Mouse (Mus musculus) left cerebral cortex, adult 2 months (tissue): Measurements from ENCODE around the gene Vti1a. TPM values are rescaled to one million over a fixed set of nuclear protein-coding genes. Genes with fewer than 3 reads are reported as not detected.
A peak's percentile ranks its signal among the peaks of the same experiment; 100 is the strongest.

ENCODE experiments used
- DNase-seq, 2 experiments: peaks; one replicate each; pipeline ENCODE4 v3.0.0; 2021 to 2022; ENCODE audit warnings: low spot score in 2 of 2, mixed read lengths in 1 of 2; ENCODE audit errors: extremely low spot score in 1 of 2
- H3K27ac ChIP-seq: fragments of 200-600 bp; 2 replicates; pipeline ENCODE4 v1.8.1; 2022
- H3K4me3 ChIP-seq: fragments of 200-600 bp; 2 replicates; pipeline ENCODE4 v1.8.1; 2022
- CTCF ChIP-seq: fragments of 200-600 bp; IDR thresholded peaks from 2 replicates; pipeline ENCODE4 v1.8.1; 2022; ENCODE audit warnings: antibody characterized with exemption, mild to moderate bottlenecking, moderate library complexity
- intact Hi-C: fragments of 180-260 bp; cut with DNase I; formaldehyde crosslinking; loops from one replicate; pipeline ENCODE4 v1.15.1; 2025
- total RNA-seq, 2 experiments: library from RNA; stranded (reverse); gene quantifications; 2 replicates each; pipeline ENCODE4 v1.2.3; 2021

Gene Vti1a
- total RNA-seq, 2 experiments from 2014 or later: 66.2 to 67.0 TPM

DNA sequence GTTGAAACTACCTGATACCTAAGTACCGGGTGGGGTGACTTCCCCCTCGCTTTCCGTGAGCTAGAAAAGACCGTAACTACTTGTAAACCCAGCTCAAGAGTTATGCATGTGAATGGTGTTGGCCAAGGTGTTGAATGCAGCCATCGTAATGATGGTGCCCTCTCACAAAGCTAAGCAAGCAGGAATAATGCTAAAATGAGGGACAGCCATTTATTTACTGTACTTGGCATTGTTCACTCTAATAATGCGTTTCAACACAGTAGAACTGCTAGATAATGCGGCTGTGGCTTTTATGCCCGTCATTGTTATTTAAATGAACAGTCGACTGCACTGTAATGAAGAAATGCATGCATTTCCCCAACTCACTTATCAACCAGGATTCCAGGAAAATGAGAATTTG is 227.1 kb downstream of the Vti1a start:
- intact Hi-C loops: no loop called here

DNA sequence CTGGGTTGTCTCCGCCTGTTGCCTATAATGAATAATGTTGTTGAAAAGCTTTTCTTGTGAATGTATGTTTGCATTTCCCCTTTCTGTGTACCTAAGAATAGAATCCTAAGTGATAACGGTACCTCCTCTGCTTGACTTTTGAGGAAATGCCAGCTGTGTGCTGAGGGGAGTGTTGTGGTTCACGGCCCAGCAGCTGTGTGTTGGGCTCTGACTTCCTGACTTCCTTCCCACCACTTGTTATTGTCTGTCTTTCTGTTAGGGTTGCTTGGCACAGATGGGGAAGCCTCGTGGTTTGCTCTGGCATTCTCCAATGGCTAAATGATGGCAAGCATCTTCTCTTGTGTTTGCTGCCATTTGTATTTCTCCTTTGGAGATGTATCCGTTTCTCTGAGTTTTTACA is 228.4 kb downstream of the Vti1a start:
- no peak for DNase-seq
- H3K27ac ChIP-seq: no peak overlapping the region
- TF ChIP-seq CTCF: no peak
- H3K4me3 ChIP-seq: no peak overlapping the region
- intact Hi-C loops: no loop called here

More for the DNA sequence above, 227.1 kb downstream of the Vti1a start:
- Histone ChIP-seq H3K27ac (no peak overlapping the region), H3K4me3 (no peak overlapping the region)
- DNase-seq: no peak
- no peak for TF ChIP-seq CTCF

DNA sequence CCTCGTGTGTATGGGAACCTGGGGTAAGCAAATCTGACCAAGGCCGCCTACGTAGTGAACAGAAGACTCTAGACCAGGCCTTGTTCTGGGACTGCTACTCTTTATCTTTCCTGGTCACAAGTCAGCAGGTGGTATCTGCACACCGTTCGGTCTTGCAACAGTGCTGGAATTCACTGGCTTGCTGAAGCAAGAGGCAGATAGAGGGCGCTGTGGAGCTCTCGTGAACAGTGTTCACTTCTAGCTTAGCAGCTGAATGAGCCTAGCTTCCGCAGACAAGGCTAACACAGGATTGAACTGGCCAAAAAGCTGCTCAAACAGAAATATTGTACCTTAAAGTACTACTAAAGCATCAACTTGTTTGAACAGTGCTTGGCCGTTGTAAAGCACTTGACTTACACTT is 229.4 kb downstream of the Vti1a start:
- H3K27ac ChIP-seq: no peak overlapping the region
- intact Hi-C loops: loop anchor here (5.0 kb wide), 1 partner anchor 587 kb away; no protein-coding TSS in a partner anchor
- H3K4me3 ChIP-seq: no peak overlapping the region
- peak; percentile 64 to 66 for DNase-seq
- peak; percentile 77 for TF ChIP-seq CTCF

DNA sequence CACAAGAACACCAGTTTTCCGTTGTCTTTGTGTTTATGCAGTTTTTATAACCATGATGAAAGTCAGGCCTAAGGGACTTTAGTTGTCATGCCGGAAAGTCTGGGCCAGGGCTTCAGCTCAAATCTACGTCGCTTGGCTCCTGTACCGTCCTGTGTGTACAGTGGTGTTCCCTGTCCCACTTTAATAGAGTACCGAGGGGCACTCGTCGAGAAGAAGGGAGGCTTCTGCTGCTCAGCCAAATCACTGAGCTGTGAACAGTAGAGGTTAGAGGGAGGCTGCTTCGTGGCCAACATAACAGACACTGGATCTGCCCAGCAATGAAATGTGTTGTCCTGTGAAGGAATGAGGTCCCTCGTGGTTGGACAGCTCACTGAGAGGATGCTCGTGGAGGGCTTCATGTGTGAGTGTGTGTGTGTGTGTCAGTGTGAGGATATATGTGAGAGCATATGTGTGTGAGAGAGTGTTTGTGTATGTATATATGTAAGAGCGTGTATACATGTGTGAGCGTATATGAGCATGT is 230.0 kb downstream of the Vti1a start:
- no peak for TF ChIP-seq CTCF
- intact Hi-C loops: loop anchor here (5.0 kb wide), 1 partner anchor 586 kb away; no protein-coding TSS in a partner anchor
- DNase-seq: no peak
- H3K4me3 ChIP-seq: no peak overlapping the region
- no peak overlapping the region for H3K27ac ChIP-seq

DNA sequence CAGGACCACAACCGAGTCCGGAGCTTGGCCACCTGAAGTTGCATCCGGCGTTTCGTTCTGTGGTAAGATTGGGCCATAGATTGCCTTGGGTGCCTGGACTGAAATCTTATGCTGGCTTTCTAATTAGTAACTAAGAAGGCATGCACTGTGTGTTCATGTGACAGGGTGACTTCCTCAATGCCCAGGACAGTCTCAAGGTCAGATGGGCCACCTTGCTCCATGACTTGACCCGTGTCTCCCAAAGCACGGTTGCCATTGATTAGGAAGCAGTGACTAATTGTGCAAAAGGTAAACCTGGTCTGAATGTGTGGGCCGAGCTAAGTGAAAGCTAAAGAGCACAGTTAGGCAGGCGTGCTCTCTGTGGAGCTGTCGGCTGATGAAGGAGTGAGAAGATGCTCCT is 232.1 kb downstream of the Vti1a start:
- TF ChIP-seq CTCF: no peak
- no peak overlapping the region for H3K27ac ChIP-seq
- no peak for DNase-seq
- H3K4me3 ChIP-seq: no peak overlapping the region
- intact Hi-C loops: loop anchor here (5.0 kb wide), 1 partner anchor 584 kb away; no protein-coding TSS in a partner anchor

DNA sequence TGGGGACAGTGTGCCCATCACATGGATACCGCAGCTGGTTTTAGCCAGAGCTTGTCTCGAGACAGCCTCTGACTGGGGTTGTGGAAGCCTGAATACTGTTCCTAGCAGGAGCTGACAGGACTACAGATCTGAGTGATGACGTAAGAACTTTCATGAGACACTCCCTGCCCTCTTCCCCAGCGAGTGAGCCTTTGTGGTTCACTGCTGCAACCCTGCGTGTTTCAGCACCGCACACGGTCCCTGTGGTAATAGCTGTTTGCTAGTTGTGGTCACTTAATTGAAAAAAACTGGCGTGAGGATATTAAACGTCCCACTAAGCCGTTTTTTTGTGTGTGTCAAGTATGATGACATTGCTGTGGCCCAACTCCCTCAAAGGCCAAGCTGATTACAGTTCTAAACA is 232.6 kb downstream of the Vti1a start:
- Histone ChIP-seq H3K4me3 (no peak overlapping the region), H3K27ac (no peak overlapping the region)
- no peak for TF ChIP-seq CTCF
- no peak for DNase-seq
- intact Hi-C loops: loop anchor here (5.0 kb wide), 1 partner anchor 584 kb away; no protein-coding TSS in a partner anchor

DNA sequence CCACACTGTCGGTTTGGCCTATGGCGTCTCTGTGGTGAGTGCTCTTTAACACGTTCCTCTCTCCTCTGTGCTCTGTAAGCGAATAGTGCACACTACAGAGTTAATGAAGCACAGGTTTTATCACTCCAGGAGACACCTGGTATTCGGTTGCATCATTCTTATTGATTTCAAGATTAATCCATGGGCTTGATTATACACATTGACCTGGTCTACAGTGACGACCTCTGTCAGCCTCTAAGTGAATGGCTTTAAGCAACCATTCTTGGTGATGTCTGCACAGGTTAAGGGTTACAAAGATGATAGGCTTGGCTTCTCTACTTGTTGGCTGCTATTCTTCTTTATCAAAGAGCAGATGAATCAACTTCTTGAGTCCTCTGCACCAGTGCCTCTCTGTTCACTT is 234.1 kb downstream of the Vti1a start:
- H3K27ac ChIP-seq: no peak overlapping the region
- intact Hi-C loops: loop anchor here (10.0 kb wide), 1 partner anchor 655 kb away; no protein-coding TSS in a partner anchor
- DNase-seq: no peak
- no peak overlapping the region for H3K4me3 ChIP-seq
- TF ChIP-seq CTCF: no peak

DNA sequence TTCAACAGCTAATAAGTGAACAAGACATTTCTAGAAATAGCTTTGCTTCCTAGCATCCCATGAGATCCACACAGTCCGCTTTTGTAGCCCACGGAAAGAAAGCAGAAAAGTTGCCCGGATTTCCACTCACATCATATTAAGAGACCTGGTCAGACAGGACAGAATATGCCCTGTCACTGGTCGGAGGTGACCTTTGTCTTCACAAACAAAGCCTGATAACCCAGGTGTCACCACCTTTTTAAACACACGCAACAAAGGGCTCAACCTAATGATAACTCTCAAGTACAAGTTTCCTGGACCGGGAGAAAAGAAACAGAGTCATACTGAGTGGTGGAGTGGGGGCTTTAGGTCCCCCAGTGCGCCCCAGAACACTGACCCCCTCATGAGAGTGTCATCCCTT is 236.2 kb downstream of the Vti1a start:
- H3K4me3 ChIP-seq: no peak overlapping the region
- TF ChIP-seq CTCF: no peak
- DNase-seq: no peak
- no peak overlapping the region for H3K27ac ChIP-seq
- intact Hi-C loops: loop anchor here (10.0 kb wide), 1 partner anchor 652 kb away; no protein-coding TSS in a partner anchor

DNA sequence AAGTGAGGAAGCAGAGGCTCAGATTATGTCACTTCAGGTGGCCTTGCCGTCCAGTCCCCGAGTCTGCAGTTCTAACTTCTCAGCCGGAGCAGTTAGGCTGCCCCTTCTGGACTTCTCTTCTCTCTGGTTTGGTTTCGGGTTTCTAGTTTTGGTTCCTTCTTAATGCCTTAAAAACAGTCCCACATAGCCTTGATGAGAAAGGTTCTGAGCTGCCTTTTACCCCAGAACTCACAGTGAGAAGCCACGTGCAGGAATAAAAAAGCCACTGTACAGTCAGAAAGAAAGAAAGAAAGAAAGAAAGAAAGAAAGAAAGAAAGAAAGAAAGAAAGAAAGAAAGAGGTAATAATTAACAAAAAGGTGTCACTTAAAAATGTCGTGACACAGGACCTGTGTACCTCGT is 236.8 kb downstream of the Vti1a start:
- DNase-seq: no peak
- H3K4me3 ChIP-seq: no peak overlapping the region
- TF ChIP-seq CTCF: no peak
- intact Hi-C loops: loop anchor here (10.0 kb wide), 1 partner anchor 652 kb away; no protein-coding TSS in a partner anchor
- no peak overlapping the region for H3K27ac ChIP-seq

DNA sequence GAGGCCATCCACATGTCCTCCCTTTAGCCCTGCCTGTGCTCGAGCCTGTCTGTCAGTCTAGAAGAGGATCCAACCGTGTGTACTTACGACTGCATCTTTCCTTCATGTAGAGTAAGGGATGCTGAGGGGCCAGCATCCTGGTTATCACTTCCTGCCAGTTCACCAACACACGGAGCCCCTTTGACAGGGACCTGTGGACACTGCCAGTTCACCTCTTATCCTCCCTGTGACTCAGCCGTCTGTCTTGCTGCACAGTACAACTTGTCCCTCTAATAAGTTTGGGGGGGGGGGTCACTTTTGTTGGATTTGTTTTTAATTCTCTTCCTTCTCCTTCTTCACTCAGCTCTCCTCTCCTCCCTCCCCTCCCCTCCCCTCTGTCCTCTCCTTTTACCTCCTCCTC is 238.2 kb downstream of the Vti1a start:
- TF ChIP-seq CTCF: no peak
- Histone ChIP-seq H3K27ac (no peak overlapping the region), H3K4me3 (no peak overlapping the region)
- intact Hi-C loops: loop anchor here (10.0 kb wide), 1 partner anchor 651 kb away; no protein-coding TSS in a partner anchor
- no peak for DNase-seq

DNA sequence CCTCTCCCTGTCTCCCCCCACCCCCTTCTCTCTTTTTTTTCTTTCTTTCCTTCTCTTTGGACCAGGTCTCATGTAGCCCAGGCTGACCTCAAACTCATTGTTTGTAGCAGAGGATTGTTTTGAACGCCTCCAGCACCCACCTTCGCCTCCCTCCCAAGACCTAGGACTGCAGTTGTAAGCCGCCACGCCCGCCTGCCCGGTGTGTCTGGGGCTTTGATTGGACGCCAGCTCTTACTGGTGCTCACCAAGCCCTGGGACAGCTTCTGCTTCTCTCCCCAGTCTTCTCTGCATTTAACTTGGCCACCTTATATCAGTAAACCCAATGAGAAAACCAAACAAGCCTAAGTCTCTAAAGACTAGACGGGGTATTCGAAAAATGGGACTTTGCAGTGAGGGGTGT is 238.6 kb downstream of the Vti1a start:
- intact Hi-C loops: loop anchor here (10.0 kb wide), 1 partner anchor 650 kb away; no protein-coding TSS in a partner anchor
- TF ChIP-seq CTCF: no peak
- DNase-seq: no peak

DNA sequence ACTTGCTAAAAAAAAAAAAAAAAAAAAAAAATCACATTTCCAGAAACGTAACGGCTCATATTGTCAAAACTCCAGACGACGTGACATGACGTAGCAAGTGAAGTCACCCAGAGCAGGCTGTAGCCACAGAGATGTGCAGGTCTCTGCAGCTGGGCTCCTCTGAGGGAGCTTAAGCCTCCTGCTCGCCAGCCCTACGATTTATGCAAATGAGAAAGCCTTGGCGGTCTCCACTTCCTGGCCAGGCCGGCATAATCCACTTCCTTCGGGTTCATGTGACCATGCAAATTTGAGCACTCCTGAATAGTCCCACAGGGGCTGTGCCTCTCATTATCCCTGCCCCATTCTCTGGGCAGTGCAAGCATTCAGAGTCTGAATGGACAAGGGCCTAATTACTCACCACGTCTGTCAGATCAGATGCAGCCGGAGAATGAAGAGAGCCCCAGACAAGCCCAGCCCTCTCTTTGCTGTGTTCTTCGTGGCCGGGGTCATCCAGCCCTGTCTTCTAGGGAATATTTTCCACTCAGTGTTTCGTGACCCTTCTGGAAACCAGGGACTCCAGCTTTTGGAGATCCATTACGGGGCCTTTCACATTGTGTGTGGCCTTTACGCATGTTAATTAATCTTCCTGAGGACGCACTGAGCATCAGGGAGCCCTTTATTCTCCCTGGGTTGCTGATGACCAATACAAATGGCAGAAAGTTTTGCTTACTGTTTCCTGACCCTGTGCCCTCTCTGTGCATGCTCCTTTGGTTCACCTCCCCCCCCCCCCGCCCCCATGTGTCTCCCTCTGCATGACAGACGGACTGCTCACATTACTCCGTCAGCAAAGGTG is 240.3 kb downstream of the Vti1a start:
- intact Hi-C loops: loop anchor here (10.0 kb wide), 1 partner anchor 648 kb away; no protein-coding TSS in a partner anchor
- Histone ChIP-seq H3K27ac (no peak overlapping the region), H3K4me3 (no peak overlapping the region)
- DNase-seq: peak in 1 of 2 experiments; percentile 60
- no peak for TF ChIP-seq CTCF

More for the DNA sequence above, 238.6 kb downstream of the Vti1a start:
- H3K4me3 ChIP-seq: no peak overlapping the region
- no peak overlapping the region for H3K27ac ChIP-seq
